Mouse (Mus musculus) spleen, adult 18-20 months (tissue): ENCODE data around the gene Chid1.

ENCODE experiments used
- DNase-seq, 2 experiments: peaks; one replicate each; pipeline ENCODE4 v3.0.0; 2022; ENCODE audit warnings: mixed read lengths in 2 of 2

The Chid1 gene

DNA sequence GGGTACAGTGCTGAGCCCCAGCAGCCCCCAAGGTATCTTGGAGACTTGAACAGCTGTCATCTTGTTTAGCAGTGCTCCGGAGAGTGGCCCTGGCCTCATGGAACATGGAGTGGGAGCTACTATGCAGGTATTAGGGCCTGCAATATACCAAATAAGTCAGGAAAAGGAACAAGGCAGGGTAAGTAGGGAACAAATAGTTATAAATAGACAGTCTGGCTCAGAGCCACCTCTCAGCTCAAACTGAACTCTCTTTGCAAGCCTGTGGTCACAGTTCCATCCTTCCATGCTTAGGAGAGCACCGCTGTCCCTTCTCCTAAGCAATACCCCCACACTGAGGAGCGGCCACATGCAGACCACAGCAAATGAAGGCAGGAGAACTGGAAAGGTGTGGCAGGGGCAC is 42.1 kb downstream of the Chid1 start:
- no peak for DNase-seq

DNA sequence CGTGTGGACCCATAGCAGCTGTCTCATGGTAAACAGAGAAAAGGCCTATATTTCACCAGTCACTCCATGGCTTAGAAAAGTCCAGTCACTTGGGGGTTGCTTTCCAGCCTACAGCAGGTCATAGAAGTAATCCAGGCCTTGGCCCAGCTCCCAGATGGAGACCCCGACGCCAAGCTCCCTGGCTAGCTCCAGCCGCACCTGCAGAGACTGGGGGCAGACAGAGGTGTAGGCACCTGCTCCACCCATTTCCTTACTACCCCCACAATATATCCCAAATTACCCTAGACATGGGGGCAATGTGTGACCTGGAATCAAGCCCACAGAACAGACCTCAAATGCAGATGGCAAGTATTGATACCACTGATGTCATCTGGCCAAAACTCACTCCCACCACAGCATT is 43.7 kb downstream of the Chid1 start:
- no peak for DNase-seq

DNA sequence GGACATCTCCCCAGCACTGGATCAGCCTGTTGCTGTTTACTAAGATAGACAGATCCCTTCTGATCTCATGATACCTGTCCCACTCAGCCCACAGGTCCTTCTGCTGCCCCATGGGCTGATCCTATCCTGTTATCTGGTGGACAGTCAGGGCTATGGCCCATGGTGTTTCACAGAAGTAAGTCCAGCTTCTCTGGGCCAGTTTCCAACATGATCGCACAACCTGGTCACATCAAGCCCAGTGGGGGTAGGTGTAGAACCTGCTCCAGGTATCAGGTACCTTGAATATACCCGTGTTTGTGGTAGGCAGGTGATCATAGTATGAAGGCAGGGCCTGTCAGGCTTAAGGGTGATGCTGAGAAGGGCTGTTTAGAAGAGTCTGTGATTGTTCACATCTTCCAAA is 44.3 kb downstream of the Chid1 start:
- no peak for DNase-seq

DNA sequence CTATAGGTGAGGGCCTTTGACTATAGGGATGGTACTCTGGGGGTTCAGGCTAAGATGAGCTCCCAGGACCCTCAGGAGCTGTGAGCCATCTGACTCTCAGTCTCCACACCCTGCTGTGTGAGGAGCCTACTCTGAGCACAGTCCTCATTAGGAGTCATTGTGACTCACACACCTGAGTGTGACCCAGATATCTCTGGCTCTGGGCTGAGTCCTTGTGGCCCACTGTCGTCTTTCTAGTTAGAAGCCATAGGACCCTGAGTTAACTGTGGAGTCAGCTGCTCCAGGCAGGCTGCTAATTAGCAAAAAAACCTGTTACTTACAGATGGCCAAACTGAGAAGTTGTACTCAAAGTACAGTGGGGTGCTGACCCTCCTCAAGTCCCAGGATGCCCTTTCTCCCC is 45.9 kb downstream of the Chid1 start:
- DNase-seq, result no peak

DNA sequence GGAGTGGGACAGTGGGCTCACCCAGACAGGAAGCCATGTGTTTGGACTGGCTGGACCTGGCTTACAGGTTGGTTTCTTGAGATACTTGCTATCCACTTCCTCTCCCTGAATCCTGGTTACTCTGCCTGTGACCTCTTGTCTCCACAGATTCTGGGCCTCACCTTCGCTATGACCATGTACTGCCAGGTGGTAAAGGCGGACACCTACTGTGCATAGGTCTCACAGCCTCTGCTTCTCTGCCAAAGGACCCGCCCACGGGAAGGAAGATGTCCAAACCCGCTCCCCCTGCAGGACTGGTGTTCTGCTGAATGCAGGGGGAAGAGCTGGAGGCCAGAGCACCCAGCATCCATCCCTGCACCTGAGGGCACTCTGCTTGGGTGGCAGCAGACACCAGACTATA is 46.9 kb downstream of the Chid1 start:
- DNase-seq, result no peak

DNA sequence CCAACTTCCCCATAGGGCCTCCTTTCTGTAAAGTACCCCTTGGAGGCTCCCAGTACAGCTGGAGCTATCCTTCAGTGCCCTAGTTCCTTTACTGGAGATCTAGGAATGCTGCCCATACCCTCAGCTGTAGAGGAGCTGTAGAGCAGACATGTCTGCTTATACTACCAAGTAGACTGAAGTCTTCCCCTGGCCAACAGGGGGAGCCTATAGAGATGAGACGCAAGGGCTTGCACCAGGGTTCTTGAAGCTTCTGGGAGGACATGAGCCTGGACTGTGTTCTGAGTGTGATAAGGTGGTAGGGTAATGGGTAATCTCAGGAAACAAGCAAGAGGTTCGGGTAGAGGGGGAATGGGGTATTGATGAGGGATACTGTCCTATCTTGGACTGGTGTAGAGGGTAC is 48.5 kb downstream of the Chid1 start:
- DNase-seq, result no peak

DNA sequence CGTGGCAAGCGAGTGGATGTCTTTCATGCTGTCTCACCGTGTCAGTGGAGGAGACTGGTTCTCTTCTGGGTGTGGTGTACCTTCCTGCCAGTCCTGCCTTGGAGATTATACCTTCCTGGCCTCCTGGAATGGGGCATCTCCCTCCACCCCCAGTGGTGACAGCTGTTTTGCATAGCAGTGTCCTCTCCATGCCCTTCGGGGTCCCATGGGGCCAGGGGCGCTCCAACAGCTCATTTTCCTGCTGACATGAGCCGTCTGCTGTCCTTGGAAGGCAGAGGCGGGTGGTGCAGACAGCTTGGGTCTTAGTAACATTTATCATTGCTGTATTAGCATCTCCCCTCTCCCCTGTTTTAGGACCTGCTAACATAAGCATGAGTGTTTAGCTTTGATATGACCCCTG is 52.5 kb downstream of the Chid1 start:
- DNase-seq, result no peak

DNA sequence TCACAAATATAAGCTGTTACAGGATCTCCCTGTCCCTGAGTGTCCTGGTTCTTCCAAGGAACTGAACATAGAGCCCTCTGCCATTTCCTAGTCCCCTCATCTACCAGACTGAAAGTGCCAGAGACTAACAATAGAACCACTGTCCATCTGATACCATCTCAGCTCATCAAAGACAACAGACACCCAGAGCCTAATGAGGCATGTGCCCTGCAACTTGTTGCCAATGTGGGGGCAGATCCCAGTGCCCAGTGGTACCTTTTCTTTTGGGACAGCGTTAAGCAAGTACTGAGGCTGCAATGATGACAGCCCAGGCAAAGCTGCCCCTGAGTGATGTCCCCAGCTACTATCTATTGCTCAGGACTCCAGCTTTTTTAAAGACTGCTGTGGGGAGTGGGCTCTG is 53.4 kb downstream of the Chid1 start:
- DNase-seq, result no peak

DNA sequence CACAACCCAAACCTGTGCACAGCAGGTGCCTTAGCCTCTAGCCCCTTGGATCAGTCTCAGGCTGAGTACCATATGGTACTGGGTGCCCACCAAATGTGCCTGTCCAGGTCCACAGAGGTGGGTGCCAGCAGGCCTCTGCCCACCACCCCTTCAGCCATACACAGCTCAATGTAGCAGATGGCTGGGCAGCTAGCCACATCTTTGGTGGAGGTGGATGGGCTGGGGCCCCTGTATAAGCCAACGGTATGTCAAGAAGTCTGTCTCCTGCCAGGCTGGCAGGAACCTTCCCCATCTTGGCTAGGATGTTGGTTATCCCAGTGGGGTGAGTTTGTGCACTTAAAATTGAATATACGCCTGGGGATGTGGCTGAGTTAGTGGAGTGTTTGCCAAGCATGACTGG is 54.1 kb downstream of the Chid1 start:
- DNase-seq, result no peak

DNA sequence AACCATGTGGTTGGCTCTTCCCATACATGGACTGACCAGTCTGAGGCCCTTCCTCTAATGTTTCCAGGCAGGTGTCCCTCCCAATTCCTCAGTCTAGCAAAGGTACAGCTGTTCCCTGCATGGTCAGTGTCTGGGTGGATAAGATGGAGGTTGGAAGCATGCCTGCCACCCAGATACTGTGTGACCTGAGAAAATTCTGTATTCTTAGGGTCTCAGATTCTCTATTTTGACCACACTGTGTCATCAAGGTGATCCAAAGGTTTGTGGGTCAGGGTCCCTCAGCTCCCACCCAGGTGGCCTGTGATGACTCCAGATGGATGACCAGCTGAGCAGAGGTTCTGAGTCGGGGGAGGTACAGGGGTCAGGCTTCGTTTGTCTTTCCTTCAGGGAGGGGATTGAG is 54.5 kb downstream of the Chid1 start:
- DNase-seq, result no peak

DNA sequence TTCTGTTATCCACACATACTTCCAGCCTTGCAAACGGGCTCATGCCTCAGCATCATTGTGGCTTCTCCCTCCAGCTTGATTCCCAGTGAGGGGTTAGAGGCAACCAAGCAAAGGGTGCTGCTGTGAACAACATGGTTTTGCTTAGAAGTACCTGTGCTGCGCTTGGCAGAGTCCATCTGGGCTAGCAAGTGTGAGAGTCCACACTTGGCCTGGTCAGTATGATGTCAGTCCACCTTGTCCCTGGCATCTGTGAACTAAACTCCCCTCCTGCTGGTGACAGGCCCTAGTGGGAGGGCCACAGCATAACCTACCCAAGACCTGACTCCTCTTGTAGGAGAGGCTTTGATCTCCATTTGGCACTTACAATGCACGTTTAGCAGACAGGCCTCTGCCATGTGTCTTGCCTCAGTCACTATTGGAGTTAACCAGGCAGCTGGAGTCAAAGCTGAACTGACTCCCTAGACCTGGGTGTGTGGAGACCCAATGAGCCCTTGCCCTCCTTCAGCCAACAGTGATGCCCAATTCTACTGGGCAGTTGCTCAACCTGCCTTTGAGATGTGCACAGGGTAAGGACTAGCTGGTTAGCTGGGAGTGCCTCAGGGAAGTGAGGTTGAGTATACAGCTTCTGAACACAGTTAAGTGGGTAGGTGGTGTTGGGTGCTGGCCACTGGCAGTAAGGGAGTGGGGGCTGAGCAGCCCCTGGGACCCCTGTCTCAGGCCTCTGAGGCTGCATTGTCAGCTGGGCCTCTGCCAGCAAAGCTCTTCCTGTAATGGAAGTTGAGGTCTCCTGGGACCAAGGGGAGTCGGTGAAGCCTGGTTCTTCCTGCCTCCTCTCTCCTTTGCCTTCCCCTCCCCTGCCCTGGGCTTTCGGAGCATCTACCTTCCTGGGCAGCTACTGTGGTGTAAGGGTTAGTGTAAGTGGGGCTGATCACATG is 55.2 kb downstream of the Chid1 start:
- no peak for DNase-seq

DNA sequence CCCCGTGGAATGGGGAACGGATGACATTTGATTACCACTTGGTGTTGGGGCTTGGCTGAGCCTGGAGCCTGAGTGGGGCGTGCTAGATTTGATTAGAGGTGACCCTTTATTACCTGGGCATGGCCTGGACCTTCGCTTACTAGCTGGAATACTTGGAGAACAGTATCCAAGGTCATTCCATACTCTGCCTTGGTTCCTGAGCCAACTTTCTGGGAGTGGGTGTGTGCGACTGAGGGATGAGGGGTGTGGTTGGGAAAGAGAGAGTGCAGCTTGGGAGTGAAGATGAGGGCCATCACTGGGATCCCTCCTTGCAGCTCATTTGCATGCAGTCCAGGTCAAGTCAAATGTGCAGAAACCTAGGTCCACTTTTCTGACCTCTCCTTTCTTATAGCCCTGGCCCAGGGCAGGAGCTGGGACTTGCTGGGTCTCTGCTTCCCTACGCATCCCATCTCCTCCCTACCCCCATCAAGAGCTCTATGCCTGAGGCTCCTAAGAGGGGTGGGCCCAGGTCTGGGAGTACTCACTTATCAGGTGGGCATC is 56.5 kb downstream of the Chid1 start:
- no peak for DNase-seq

DNA sequence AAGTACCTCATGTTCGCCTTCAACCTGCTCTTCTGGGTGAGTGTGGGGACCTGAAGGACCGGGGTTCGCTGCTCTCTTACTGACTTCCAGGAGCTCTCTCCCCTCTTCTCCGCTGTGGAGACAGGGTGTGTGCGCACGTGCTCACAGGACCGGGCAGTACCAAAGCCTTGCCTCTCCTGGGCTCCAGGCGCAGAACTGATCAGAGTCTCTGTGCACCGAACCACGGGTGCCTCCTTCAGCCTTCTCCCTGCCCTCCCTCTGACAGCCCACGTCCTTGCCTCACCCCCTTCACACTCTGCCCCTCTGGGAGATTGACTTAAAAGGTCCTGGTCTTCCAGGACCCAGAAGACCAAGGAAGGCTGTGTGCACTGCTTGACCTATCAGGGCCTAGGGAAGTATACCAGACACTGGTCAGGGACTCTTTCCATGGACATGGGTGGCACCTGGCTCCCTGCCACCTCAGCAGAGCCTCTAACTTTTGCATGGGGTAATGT is 57.1 kb downstream of the Chid1 start:
- DNase-seq, result no peak

DNA sequence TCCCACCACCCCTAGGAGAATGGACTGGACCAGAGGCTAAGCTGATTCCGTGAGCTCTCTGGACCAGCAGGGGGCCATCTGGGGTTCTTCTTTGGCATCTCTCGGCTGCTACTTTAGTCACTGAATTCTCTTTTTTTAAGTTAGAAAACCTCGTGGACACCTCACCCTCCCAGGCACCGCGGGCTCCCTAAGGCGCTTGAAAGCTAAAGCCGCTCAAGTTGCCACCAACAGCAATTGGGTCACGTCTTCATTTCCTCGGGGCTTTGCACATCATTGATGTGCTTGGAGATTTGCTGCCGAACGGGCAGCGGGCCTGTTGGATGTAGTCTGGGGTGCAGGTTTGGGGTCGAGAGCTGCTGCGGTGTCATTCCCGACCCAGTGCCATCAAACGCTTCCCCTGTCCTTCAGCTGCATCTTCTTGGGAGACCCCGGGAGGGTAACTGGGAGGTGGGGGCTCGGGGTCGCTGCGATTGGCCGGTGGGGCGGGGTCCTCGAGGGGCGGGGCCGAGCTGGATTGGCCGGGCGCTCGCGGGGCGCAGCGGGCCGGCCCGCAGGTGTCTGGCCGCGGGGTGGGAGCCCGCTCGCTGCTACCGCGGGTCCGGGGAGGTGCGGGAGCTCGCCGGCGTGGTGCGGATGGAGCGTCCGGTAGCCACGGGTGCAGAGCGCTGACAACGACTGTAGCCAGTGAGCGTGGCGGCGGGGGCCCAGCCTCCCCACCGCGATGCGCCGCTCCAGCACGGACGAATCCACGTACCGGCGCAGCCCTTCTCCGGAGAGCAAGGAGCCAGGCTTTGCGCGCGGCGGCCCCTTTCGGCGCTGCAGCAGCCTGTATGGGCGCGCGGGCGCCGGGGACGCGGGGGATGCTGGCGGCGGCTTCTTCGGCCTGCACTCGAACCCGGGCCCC is 57.9 kb downstream of the Chid1 start:
- peak in 1 of 2 experiments; percentile 63 for DNase-seq

DNA sequence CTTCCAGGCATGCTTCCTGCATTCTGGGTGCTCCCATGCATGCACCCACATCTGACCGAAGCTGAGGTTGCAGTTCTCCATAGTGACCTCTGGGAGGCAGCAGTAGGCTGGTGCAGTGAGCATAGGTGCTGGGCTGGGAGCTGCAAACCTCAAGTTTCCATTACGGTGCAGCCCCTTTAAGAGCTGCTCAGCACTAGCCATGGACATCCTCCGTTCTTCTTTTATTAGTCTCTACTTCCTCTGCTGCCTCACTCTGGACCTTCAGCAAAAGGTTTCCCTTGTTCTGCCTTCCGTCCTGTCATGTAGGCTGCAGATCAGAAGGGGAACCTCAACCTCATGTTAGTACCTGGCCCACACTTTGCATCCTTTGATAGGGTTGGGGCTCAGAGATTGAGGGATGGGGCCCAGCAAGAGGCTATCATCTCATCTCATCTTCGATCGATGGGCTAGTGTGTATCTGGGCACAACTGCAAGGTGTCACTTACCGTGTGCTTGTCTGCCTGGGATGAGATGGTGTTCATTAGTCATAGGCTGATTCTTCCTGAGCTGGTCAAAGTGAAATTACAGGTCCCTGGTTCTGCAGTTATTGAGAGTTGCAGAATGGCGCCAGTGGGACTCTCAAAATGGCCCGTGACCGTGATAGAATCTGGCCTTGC is 58.7 kb downstream of the Chid1 start:
- DNase-seq, result peak; percentile 58 to 65

DNA sequence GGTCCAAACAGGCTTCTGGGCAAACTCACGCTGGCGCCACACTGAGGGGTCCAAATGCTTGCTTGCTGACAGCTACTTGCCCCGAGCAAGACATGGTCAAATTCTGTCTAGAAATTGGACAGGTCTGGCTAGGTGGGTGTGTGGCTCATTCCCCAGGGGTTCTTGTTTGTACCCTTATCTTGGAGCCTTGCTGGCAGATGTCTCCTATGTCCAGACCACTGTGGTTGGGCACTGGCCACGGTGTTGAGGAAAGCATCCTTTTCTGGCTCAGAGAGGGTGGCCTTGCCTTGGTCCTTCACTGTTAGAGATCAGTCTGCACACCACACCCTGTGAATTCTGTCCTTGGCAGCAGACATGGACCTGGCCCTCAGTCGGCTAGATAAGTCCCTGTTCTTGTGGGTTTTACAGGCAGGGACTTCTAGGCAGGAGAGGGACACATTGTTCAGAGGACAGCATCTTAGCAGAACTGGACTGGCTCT is 61.3 kb downstream of the Chid1 start:
- DNase-seq, result no peak

DNA sequence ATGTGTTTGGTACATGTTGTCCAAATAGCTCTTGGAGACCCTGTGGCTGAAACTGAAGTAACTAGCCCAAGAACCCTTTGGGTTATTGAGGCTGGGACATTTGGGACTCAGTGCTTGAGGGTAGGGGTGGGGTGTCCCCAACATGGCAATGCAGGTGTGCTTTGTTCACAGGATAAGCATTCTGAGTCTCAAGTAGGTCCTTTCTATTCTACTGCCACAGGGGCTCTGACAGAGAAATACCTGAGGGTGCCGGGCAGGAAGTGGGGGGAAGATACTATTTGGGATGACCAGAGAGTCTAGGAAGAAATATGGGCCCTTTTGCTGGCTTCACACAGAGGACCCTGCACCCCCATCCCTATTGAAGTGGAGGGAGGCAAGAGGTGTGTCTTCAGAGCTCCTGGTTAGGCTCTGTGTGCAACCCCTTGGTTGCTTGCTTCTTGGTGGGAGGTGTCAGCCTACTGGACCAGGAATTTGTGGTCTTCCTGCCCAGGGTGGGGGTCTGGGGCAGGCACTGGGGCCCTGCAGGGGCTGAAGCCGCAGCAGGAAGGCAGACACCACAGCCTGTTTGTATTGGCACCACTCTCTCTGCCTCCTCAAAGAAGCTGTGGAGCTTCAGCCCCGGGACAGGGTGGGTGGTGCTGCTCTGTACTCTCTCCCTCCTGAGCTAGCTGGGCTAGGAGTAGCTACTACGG is 61.9 kb downstream of the Chid1 start:
- DNase-seq, result no peak

DNA sequence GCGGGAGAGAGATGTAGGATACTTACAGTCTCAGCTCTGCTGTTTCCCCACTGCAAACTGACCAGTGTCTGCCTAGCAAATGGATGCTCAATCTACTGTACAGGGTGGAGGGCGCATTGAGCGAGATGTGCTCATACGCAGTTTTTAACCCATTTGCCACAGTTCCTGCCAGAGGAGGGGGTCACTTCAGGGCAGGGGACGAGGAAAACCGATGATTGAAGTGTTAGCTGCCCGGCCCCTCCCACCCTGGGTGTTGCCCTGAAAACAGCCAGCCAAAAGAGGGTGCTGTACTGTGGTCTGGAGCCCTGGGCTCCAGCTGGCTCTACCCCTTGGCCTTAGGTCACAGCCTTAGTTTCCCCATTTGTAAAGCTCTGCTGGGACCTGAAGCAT is 62.7 kb downstream of the Chid1 start:
- no peak for DNase-seq

DNA sequence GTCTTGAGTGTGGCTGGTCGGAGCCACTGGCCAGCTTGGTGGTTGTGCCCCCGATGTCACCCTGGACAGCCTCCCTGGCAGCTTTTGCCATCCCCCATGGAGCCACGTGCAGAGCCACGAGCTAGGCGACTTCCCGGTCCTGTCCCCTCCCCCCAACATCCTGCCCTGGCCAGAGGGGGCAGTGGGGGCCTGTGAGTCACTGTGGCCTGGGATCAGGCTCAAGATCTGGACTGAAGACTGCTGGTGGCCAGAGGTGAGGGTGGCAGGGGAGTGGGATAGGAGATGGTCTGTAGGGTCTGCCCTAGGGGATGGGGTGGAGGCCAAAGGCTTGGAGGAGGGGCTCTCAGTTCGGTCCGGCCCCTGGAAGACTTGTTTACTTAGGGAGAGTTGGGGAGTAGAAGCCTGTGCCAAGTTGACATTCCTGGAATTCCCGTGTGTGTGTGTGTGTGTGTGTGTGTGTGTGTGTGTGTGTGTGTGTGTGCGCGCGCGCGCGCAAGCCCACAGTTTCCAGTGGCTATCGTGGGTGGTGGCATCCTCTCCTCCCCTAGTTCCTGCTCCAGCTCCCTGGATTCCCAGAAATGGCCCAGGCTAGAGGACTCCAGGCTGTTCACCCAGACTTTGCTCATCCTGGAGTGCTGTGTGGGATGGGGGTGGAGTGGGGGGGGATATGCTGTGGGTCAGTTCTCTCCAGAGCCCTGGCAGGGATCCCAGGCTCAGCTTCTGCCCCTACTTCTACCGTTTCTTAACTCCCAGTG is 63.3 kb downstream of the Chid1 start:
- DNase-seq, result peak; percentile 45 to 52

DNA sequence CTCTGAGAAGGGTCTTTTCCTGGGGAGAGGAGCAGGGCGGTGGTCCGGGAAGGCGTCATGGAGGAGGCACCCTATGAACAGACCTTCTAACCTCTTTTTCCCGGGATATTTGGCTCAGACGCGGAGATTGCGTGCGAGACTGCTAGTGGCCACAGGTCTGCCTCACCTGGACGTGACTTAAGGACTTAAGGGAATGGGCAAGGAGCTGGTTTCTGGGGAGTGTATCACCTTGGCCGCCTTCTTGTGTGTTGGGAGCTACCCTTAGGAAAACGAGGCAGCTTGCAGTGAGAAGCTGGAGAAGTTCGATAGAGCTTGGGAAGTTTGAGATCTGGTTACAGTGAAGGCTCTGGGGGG is 63.9 kb downstream of the Chid1 start:
- DNase-seq, result no peak
